Mouse (Mus musculus) liver, embryonic 13.5 days (tissue): ENCODE data around the gene Taok3. TPM values are rescaled to one million over a fixed set of nuclear protein-coding genes. Genes with fewer than 3 reads are reported as not detected.

ENCODE experiments used
- ATAC-seq: fragments of 200-750 bp; cut with Nextera tagmentation; 2 replicates; pipeline ENCODE4 v1.8.0; 2017; ENCODE audit warnings: low read depth, mild to moderate bottlenecking, moderate number of reproducible peaks, moderate library complexity
- DNase-seq: peaks from one replicate; pipeline ENCODE4 v3.0.0; 2022
- H3K27ac ChIP-seq: fragments of 300-500 bp; sonication (generic); 2 replicates; pipeline ENCODE4 v1.5.1; 2015; ENCODE audit warnings: moderate library complexity, mild to moderate bottlenecking, inconsistent platforms
- H3K27me3 ChIP-seq: fragments of 300-500 bp; sonication (generic); 2 replicates; pipeline ENCODE4 v1.6.1; 2015; ENCODE audit warnings: mild to moderate bottlenecking, inconsistent platforms
- H3K36me3 ChIP-seq: fragments of 300-500 bp; sonication (generic); 2 replicates; pipeline ENCODE4 v1.6.1; 2015; ENCODE audit warnings: mild to moderate bottlenecking, inconsistent platforms
- H3K4me1 ChIP-seq: fragments of 300-500 bp; sonication (generic); replicated peaks from 2 replicates; pipeline ENCODE4 v1.6.1; 2015; ENCODE audit warnings: inconsistent platforms
- H3K4me2 ChIP-seq: fragments of 300-500 bp; sonication (generic); 2 replicates; pipeline ENCODE4 v1.6.1; 2015; ENCODE audit warnings: inconsistent platforms, mild to moderate bottlenecking, moderate library complexity
- H3K4me3 ChIP-seq: fragments of 300-500 bp; sonication (generic); replicated peaks from 2 replicates; pipeline ENCODE4 v1.5.1; 2015; ENCODE audit warnings: mild to moderate bottlenecking, inconsistent platforms
- H3K9ac ChIP-seq: fragments of 300-500 bp; sonication (generic); 2 replicates; pipeline ENCODE4 v1.6.1; 2015; ENCODE audit warnings: mild to moderate bottlenecking, inconsistent platforms
- H3K9me3 ChIP-seq: fragments of 300-500 bp; sonication (generic); replicated peaks from 2 replicates; pipeline ENCODE4 v1.6.1; 2016; ENCODE audit warnings: inconsistent platforms
- WGBS: fragments of 180-500 bp; shearing (Covaris S2); methylation state at CpG from one replicate; pipeline ENCODE4 v1.1.7; 2015; ENCODE audit not compliant: insufficient replicate concordance; 5-methylcytosine and 5-hydroxymethylcytosine counted together
- polyA plus RNA-seq: library from polyadenylated mRNA; unstranded; fragments of >200 nt; fragmentation: Nextera tagmentation; extraction: Ambion mirVana; gene quantifications from 2 replicates; pipeline ENCODE4 v1.2.1, GENCODE M21; 2015

Gene Taok3
- polyA plus RNA-seq, 1 experiment from 2014 or later = 49.3 TPM

DNA sequence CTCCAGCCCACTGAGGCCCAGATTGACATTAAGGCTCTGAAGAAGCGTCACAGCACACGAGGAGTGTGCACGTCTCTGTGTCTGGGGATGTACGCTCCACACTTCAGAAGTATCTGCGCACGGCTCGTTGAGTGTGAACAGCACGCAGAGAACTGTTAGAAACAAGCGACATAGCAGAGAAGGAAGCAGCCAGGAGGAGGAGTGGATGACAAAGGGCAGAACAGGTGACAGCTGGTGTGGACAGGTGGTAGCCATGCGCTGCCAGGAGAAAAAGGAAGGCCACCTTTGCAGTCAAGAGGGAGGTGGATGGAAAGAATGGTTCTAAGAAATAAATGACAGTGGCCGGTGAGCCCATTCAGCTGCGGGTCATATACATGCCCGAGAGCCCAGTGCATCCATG is 43.9 kb downstream of the Taok3 start:
- peaks cover 64% of the 10 kb centered on the region for H3K36me3 ChIP-seq
- H3K4me3 ChIP-seq = no peak overlapping the region
- H3K9ac ChIP-seq = no peak overlapping the region
- DNase-seq (no peak), ATAC-seq (no peak)
- no peak overlapping the region for H3K27ac ChIP-seq
- no peak overlapping the region for H3K4me2 ChIP-seq
- H3K4me1 ChIP-seq = peaks cover 46% of the 10 kb centered on the region
- H3K9me3 ChIP-seq = no peaks in the 10 kb centered on the region
- WGBS = 92% methylated on average over 13 of the region's 13 CpGs
- no peaks in the 10 kb centered on the region for H3K27me3 ChIP-seq

DNA sequence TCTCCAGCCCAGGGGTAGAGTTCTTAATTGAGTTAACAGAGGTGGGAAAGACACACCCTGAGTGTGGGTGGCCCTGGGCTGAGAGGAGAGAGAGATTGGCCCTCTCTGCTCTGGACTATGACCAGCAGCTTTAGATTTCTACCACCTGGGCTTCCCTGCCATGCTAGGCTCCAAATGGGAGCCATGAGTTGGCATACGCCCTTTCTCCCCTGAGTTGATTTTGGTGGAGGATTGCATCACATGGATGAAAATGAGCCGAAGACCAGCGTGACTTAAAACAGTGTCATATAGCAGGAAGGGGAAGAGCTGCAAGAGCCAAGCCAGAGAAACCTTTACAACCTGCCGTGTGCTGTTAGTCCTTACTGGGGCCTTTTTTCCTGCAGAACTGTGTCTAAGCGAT is 44.6 kb downstream of the Taok3 start:
- Histone ChIP-seq H3K27me3 (no peaks in the 10 kb centered on the region), H3K4me3 (no peak overlapping the region), H3K9ac (no peak overlapping the region), H3K36me3 (peaks cover 58% of the 10 kb centered on the region), H3K27ac (no peak overlapping the region), H3K4me2 (no peak overlapping the region), H3K4me1 (peaks cover 39% of the 10 kb centered on the region), H3K9me3 (no peaks in the 10 kb centered on the region)
- ATAC-seq = no peak
- no peak for DNase-seq
- 74% methylated on average over 5 of the region's 5 CpGs for WGBS

DNA sequence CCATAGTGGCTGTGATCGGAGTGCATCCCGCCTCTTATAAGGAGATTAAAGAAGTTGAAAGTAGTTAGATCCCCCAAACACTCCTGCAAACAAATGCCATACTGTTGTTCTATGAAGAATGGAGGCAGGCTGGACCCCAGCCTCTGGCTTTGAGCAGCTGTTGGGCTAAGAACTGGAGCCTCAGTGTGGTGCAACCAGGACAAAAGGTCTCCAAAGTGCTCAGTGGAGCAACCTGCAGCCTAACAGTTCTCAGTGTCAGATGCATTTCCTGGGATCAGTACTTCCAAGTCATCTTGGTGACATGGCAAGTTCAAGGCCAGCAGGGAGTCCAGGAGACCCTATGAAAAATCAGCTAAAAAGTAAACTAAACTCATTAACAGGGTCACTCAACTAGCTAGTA is 45.0 kb downstream of the Taok3 start:
- Histone ChIP-seq H3K27me3 (no peaks in the 10 kb centered on the region), H3K4me1 (peaks cover 35% of the 10 kb centered on the region), H3K9ac (no peak overlapping the region), H3K4me2 (no peak overlapping the region), H3K27ac (no peak overlapping the region), H3K36me3 (peaks cover 54% of the 10 kb centered on the region), H3K4me3 (no peak overlapping the region), H3K9me3 (no peaks in the 10 kb centered on the region)
- ATAC-seq (no peak), DNase-seq (no peak)
- 91% methylated on average over 2 of the region's 2 CpGs for WGBS

DNA sequence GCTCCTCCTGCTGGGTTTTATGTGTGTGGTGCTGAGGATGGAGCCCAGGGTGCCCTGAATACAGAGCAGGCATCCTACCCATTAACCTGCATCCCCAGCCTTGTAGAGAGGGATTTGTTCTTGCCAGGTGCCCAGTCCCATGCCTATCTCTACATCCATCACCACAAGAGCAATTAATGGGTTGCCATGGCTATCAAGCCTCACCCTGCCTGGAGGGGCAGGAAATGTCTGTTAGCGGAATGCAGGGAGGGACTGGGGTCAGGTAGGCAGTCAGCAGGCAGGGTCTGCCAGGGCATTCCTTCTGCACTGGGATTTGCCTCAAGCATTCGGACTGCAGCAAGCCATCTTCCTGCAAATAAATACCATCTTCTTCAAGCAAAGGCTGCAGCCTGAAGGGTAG is 46.0 kb downstream of the Taok3 start:
- ATAC-seq (no peak), DNase-seq (no peak)
- no peaks in the 10 kb centered on the region for H3K9me3 ChIP-seq
- 75% methylated on average over 2 of the region's 2 CpGs for WGBS
- H3K27ac ChIP-seq = no peak overlapping the region
- H3K4me2 ChIP-seq = no peak overlapping the region
- no peaks in the 10 kb centered on the region for H3K27me3 ChIP-seq
- H3K9ac ChIP-seq = no peak overlapping the region
- no peak overlapping the region for H3K4me3 ChIP-seq
- H3K36me3 ChIP-seq = peaks cover 49% of the 10 kb centered on the region
- H3K4me1 ChIP-seq = peaks cover 29% of the 10 kb centered on the region

DNA sequence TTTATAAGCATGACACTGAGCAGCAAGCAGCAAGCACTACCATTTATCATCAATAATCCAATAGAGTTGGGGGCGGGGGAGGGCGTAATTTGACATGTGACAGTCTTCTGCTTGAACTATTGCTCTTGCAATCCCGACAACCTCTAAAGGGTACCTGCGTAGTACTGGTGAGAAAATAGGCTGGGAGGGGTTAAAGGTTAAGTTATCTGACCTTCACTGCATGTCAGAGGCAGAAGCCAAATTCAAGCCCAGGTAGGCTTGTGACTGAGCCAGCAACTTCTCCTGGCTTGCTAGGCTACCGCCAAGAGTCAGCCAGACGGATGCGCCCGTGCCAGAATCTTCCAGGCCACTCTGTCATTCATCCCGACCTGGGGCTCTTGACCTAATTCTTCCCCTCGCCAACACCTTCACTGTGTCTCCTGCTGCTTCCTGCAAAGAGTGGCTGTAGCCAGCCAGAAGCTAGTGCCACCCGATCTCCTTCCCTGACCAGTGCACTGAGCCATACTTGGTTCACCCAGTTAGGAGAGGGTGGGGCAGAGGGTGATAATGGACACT is 47.0 kb downstream of the Taok3 start:
- ATAC-seq (no peak), DNase-seq (no peak)
- H3K4me2 ChIP-seq = no peak overlapping the region
- H3K9ac ChIP-seq = no peak overlapping the region
- no peak overlapping the region for H3K4me3 ChIP-seq
- H3K27ac ChIP-seq = no peak overlapping the region
- WGBS = 88% methylated on average over 11 of the region's 11 CpGs
- peaks cover 55% of the 10 kb centered on the region for H3K36me3 ChIP-seq
- H3K9me3 ChIP-seq = no peaks in the 10 kb centered on the region
- peaks cover 31% of the 10 kb centered on the region for H3K4me1 ChIP-seq
- H3K27me3 ChIP-seq = no peaks in the 10 kb centered on the region

DNA sequence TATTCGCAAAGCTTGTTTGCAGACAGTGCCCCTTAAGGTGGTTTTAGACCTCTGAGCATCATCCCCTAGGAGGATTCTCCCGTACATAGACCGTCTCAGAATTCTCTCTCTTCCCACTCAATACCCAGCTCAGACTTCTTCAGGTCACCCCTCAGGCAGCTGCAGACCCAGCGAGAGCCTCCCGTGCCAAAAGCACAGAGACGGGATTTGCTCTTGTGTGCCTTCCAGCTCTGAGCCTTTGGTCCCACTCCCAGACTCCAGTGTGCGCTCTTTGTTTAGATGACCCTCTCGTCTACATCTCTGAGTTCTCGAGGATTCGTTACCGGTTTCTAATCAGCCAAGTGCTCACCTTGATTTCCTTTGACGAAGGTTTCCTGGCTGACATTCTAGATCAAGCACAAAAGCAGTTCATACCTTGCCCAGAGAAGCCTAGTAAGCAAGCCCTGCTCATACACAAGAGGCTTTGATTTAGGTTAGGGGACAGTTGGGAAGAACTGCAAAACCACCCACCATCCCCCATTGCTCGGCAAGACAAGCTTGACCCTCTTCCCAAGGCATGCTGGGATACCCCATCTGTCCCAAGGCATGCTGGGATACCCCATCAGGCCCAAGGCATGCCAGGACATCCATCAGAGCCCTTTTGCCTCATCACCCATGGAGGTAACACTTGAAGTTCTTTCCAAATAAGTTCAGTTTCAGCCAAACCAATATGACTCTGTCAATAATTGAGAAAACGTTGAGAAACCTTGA is 48.6 kb downstream of the Taok3 start:
- H3K27me3 ChIP-seq = no peaks in the 10 kb centered on the region
- no peak overlapping the region for H3K27ac ChIP-seq
- H3K4me3 ChIP-seq = no peak overlapping the region
- no peak overlapping the region for H3K9ac ChIP-seq
- 87% methylated on average over 14 of the region's 14 CpGs for WGBS
- no peaks in the 10 kb centered on the region for H3K9me3 ChIP-seq
- DNase-seq (no peak), ATAC-seq (no peak)
- H3K4me2 ChIP-seq = no peak overlapping the region
- H3K4me1 ChIP-seq = peaks cover 29% of the 10 kb centered on the region
- H3K36me3 ChIP-seq = peaks cover 59% of the 10 kb centered on the region

DNA sequence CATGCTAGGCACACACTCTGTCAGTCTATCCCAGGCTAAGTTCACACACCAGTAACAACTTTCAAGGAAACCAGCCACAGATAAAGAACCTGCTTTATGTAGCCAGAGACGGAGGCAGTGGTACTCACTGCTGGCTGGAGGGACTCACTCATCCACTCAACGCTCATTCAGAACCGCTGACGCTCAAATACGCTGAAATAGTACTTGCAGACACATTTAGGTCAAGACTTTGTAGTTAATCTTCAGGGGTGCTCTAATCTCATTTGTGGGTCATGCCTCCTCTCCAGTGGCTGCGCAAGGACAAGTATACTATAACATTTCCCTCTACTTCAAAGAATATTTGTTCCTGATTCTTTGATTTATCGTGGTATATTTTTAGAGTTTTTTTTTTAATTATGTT is 54.1 kb downstream of the Taok3 start:
- Histone ChIP-seq H3K27ac (no peak overlapping the region), H3K36me3 (peaks cover 74% of the 10 kb centered on the region), H3K4me2 (no peak overlapping the region), H3K27me3 (no peaks in the 10 kb centered on the region), H3K9ac (no peak overlapping the region), H3K9me3 (no peaks in the 10 kb centered on the region), H3K4me3 (no peak overlapping the region), H3K4me1 (0 out of 2 replicates have a peak, but pooled peaks cover 7% of the 10 kb centered on the region)
- ATAC-seq = no peak
- 91% methylated on average over 7 of the region's 7 CpGs for WGBS
- DNase-seq = no peak

DNA sequence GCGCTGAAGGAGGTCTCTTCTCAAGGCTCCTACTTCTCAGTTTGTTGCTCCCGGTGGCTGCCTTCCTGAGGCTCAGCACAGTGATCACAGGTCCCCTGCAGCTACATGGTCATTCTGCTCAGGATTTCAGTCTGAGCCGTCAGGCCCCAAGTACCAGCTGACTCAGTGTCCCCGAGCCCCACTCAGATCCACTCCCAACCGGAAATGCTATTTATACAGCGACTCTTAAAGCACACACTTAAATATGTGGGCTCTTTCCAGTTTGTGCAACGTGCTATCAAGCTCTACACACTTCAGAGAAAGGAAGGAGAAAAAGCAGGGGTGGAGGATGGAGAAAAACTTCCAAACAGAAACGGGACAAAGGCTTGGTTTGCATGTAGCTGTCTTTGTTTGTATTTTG is 56.0 kb downstream of the Taok3 start:
- DNase-seq (no peak), ATAC-seq (no peak)
- Histone ChIP-seq H3K27me3 (no peaks in the 10 kb centered on the region), H3K4me2 (no peak overlapping the region), H3K27ac (no peak overlapping the region), H3K9ac (no peak overlapping the region), H3K36me3 (peaks cover 80% of the 10 kb centered on the region), H3K4me1 (0 out of 2 replicates have a peak, but pooled peaks cover 3% of the 10 kb centered on the region), H3K4me3 (no peak overlapping the region), H3K9me3 (no peaks in the 10 kb centered on the region)
- WGBS = 84% methylated on average over 8 of the region's 8 CpGs

DNA sequence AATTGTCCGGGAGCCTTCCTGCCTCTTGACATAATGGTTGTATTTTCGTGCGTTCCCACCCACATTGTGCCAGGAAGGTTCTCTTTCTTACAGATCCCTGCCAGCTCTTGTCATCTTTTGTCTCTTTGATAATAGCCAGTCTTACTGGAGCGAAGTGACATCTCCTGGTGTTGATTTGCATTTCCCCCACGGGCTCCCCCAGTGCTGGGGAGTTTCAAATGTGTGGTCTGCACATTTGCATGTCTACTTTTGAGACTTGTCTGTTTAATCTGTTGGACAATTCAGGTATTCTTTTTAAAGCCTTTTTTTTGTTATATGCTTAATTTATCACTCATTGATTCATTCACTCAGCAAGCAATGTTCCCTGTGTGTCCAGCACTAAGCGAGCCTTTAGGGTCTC is 58.1 kb downstream of the Taok3 start:
- H3K4me3 ChIP-seq = no peak overlapping the region
- no peak for ATAC-seq
- no peaks in the 10 kb centered on the region for H3K4me1 ChIP-seq
- DNase-seq = no peak
- H3K27me3 ChIP-seq = no peaks in the 10 kb centered on the region
- H3K9ac ChIP-seq = no peak overlapping the region
- H3K36me3 ChIP-seq = peaks cover 78% of the 10 kb centered on the region
- 73% methylated on average over 6 of the region's 6 CpGs for WGBS
- H3K9me3 ChIP-seq = no peaks in the 10 kb centered on the region
- H3K4me2 ChIP-seq = no peak overlapping the region
- H3K27ac ChIP-seq = no peak overlapping the region

DNA sequence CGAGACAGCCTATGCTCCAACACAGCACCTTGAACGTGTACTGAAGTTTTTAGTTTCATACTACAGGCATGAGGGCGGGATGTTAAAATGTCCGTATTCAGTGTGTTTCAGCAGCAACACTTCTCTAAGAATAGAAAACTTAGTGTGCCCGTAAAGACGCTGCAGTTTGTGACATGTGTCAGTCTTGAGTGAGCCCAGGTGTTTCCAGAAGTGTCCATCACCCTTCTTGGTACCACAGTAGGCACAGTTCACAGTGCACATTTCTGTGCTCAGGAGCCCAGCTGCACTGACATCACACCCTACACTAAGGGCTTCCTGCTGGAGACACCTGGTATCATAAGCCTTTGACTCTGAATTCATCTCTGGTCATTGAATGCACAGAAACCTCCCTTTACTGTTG is 58.6 kb downstream of the Taok3 start:
- Histone ChIP-seq H3K27ac (no peak overlapping the region), H3K36me3 (peaks cover 78% of the 10 kb centered on the region), H3K4me3 (no peak overlapping the region), H3K4me1 (no peaks in the 10 kb centered on the region), H3K9me3 (no peaks in the 10 kb centered on the region), H3K4me2 (no peak overlapping the region), H3K27me3 (no peaks in the 10 kb centered on the region), H3K9ac (no peak overlapping the region)
- WGBS = 85% methylated on average over 6 of the region's 6 CpGs
- no peak for DNase-seq
- ATAC-seq = no peak

DNA sequence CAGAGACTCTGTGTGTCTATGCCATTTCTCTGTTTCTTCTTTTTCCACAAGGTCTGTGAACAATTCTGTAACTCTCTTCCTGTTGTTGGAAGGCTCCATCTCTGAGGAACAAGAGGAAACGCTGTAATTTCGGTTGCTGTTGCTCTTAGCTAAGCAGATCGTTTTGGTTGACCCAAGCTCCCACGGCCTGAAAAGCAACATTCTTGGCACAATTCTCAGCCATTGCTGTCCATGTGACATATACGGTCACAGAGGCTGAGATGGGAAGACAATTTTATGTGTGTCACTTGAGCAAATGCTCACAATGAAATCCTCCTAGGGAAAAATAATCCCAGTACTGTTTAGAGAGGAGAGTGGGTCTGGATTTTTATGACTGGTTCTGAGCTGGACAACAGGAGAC is 62.0 kb downstream of the Taok3 start:
- Histone ChIP-seq H3K9ac (no peak overlapping the region), H3K27me3 (no peaks in the 10 kb centered on the region), H3K4me2 (no peak overlapping the region), H3K9me3 (peaks cover 13% of the 10 kb centered on the region), H3K36me3 (peaks cover 81% of the 10 kb centered on the region), H3K4me3 (no peak overlapping the region), H3K27ac (peak overlapping the region; percentile 7; the same call in 1 of the 2 replicates), H3K4me1 (no peaks in the 10 kb centered on the region)
- ATAC-seq (no peak), DNase-seq (no peak)
- 72% methylated on average over 5 of the region's 5 CpGs for WGBS

DNA sequence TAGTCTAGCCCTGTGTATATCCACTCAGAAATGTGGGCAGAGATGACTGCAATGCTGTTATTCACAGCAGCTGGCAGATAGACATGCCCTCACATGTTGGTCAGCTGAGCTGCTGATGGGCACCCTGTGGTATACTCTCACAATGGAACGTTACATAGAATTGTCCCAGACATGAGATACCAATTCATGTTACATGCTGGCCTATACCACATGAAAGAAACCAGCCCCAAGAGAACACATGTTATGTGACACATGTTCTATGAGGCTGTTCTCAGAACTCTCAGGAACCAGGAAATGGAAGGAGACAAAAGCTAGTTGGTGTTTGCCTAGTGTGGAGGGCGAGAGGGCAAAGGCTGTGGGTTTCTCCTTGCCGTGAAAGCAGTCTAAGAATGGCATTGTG is 62.5 kb downstream of the Taok3 start:
- H3K36me3 ChIP-seq = peaks cover 78% of the 10 kb centered on the region

More for the DNA sequence above, 62.5 kb downstream of the Taok3 start:
- no peaks in the 10 kb centered on the region for H3K27me3 ChIP-seq
- H3K9ac ChIP-seq = no peak overlapping the region
- DNase-seq (no peak), ATAC-seq (no peak)
- WGBS = 80% methylated on average over 3 of the region's 3 CpGs
- H3K4me3 ChIP-seq = no peak overlapping the region
- no peak overlapping the region for H3K4me2 ChIP-seq
- peaks cover 13% of the 10 kb centered on the region for H3K9me3 ChIP-seq
- no peak overlapping the region; the same call in 1 of the 2 replicates for H3K27ac ChIP-seq
- H3K4me1 ChIP-seq = no peaks in the 10 kb centered on the region
